Mouse (Mus musculus): Measurements from ENCODE around the gene Rrad. TPM values are rescaled to one million over a fixed set of nuclear protein-coding genes. Genes with fewer than 3 reads are reported as not detected.

Gene Rrad
- polyA plus RNA-seq, 1 experiment: not detected

DNA sequence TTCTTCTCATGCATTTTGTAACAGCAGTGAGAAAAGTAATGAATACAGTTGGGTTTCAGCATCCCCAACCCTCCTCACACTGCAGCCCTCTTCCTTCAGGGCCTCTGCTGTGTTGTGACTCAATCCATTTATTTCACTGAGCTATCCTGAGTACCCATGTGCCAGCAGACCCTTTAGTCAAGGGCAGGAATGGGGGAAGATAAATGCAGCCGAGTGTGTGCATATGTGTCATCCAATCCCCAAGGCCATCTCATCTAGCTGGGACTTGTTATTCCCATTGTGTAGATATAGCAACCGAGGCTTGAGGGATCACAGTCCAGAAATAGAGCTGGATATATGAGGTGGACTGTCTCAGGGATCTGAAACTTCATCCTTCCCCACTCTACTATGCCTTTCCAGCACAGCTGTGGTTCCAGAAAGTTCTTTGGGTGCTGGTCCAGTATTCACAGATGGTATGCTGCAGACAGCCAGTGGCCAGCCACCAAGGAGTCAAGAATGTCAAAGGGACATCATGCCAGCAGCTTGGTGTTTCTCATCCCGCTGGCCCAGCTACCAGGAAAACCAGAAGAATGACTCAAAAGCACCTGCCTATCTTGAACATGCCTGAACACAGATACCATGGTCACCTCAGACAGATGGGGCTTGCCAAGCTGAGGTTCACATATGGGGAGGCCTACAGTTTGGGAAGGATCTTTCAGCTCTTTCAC, 4.0 kb upstream of the Rrad start:
- TF ChIP-seq POLR2A (IDR thresholded peaks at IDR 0.05; ENCODE audit: insufficient read depth, low read depth, low read length): no peak
- TF ChIP-seq CTCF (IDR thresholded peaks at IDR 0.05; ENCODE audit: insufficient read depth, low read depth, low read length): no peak
- peaks cover 11% of the 10 kb centered on the region for H3K4me1 ChIP-seq (ENCODE audit: control insufficient read depth, insufficient read depth, low read length)
- WGBS: 93% methylated on average over 3 of the region's 3 CpGs
- H3K4me3 ChIP-seq (ENCODE audit: insufficient read depth, low read depth, low read length): no peak overlapping the region
- no peak overlapping the region for H3K27ac ChIP-seq (ENCODE audit: insufficient read depth, low read depth, low read length)

DNA sequence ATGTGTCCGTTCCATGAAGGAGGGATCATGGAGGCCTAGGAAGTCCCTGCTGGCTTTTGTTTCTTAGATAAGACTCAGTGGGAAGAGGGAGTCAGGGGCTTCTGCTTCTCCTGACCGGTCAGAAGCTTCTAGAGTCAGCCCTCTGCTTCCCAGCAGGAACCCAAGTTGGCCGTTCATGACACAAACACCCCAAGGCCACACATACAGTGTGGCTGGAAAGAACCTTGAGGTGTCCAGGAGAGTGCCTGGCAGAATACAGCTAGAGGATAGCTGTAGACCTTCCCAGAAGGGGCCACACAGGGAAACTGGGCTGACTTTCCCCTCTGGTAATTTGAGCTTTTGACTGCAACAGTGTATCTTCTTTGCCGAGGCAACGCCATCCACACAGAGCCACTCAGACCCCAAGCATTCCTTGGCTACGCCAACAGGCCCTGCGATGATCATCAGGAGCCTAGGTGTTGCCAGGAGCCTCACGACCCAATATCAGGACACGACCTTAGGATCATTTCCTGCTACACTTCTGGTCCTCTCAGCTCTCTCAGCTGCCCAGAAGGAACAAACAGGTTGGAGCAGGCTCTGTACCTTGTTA, 2.1 kb upstream of the Rrad start:
- WGBS: 79% methylated on average over 9 of the region's 9 CpGs
- H3K4me1 ChIP-seq (ENCODE audit: control insufficient read depth, insufficient read depth, low read length): peaks cover 14% of the 10 kb centered on the region
- no peak overlapping the region for H3K27ac ChIP-seq (ENCODE audit: insufficient read depth, low read depth, low read length)
- no peak overlapping the region for H3K4me3 ChIP-seq (ENCODE audit: insufficient read depth, low read depth, low read length)
- TF ChIP-seq POLR2A (IDR thresholded peaks at IDR 0.05; ENCODE audit: insufficient read depth, low read depth, low read length) (no peak), CTCF (IDR thresholded peaks at IDR 0.05; ENCODE audit: insufficient read depth, low read depth, low read length) (no peak)

DNA sequence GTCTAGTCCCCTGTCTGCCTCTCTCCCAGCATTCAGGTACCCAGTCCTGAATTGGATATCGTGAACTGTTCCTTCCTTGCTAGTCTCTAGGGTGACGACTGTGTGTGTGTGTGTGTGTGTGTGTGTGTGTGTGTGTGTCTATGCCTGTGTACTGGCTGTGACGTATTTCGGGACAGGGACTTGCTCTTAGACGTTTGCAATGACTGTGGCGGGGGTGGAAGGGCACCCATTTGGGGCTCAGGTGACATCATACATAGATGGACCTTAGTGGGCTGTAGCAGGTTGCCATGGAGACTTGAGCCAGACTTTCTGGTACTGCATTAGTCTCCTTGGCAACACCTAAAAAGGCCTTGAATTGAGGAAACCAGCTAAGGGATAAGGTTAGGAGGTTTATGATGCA, 1.4 kb upstream of the Rrad start:
- H3K27ac ChIP-seq (ENCODE audit: insufficient read depth, low read depth, low read length): no peak overlapping the region
- TF ChIP-seq CTCF (IDR thresholded peaks at IDR 0.05; ENCODE audit: insufficient read depth, low read depth, low read length): no peak
- no peak for TF ChIP-seq POLR2A (IDR thresholded peaks at IDR 0.05; ENCODE audit: insufficient read depth, low read depth, low read length)
- WGBS: 55% methylated on average over 6 of the region's 6 CpGs
- peaks cover 14% of the 10 kb centered on the region for H3K4me1 ChIP-seq (ENCODE audit: control insufficient read depth, insufficient read depth, low read length)
- no peak overlapping the region for H3K4me3 ChIP-seq (ENCODE audit: insufficient read depth, low read depth, low read length)

DNA sequence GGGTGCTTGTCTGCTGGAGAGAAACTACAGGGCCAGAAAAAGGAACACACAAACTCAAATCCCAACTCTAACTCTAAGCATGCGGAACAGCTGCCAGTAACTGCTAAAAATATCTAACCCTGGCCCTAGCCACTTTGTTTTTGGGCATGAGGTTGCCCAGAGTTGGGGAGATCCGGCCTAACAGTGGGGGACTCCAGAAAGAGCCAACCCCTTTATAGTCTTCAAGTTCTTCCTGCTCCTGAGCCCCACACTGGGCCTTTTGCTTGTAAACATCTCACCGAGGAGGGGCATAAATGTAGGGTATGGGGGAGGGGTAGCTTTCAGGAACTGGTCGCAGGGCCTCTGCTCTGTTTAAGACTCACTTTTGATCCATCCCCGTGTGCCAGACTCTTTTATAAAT, 848 bp upstream of the Rrad start:
- H3K4me3 ChIP-seq (ENCODE audit: insufficient read depth, low read depth, low read length): no peak overlapping the region
- 34% methylated on average over 5 of the region's 5 CpGs for WGBS
- peaks cover 14% of the 10 kb centered on the region for H3K4me1 ChIP-seq (ENCODE audit: control insufficient read depth, insufficient read depth, low read length)
- TF ChIP-seq CTCF (IDR thresholded peaks at IDR 0.05; ENCODE audit: insufficient read depth, low read depth, low read length) (no peak), POLR2A (IDR thresholded peaks at IDR 0.05; ENCODE audit: insufficient read depth, low read depth, low read length) (no peak)
- no peak overlapping the region for H3K27ac ChIP-seq (ENCODE audit: insufficient read depth, low read depth, low read length)

DNA sequence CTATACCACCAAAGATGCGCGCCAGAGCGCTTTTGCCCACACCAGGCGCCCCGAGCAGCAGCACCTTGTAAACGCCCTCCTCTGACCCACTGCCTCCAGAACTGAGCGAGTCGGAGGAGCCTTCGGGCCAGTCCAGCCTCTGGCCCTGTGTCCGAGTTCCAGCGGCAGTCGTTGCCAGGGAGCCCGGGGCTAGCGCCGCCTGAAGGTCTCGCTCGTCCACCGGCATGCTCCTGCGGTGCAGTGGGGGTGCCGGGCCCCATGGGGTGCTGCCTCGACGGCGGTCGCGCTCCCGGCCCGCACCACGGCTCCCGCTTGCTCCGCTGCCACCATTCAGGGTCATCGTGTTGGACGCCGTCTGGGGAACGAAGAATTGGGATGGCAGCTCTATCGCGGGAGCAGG, 553 bp downstream of the Rrad start:
- peaks cover 14% of the 10 kb centered on the region for H3K4me1 ChIP-seq (ENCODE audit: control insufficient read depth, insufficient read depth, low read length)
- 4% methylated on average over 36 of the region's 36 CpGs for WGBS
- TF ChIP-seq POLR2A (IDR thresholded peaks at IDR 0.05; ENCODE audit: insufficient read depth, low read depth, low read length): no peak
- no peak for TF ChIP-seq CTCF (IDR thresholded peaks at IDR 0.05; ENCODE audit: insufficient read depth, low read depth, low read length)
- no peak overlapping the region for H3K27ac ChIP-seq (ENCODE audit: insufficient read depth, low read depth, low read length)
- H3K4me3 ChIP-seq (ENCODE audit: insufficient read depth, low read depth, low read length): peak overlapping the region; percentile 9

DNA sequence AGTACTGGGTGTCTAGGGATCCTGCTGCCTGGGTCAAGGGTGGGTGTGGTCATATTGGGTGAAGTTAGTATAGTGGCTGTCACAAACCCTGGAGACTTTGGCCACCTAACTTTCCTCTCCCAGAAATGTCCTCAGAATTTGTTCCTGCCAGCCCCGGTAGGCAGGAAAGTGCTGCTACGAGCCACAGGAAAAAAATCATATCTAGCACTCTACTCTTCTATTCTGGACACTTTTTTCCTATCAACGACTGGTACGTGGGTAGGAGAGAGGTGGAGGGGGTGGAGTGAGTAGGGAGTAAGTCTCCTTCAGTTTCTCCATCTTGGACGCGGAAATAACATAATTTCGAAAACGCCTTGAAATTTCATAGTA, 1.0 kb downstream of the Rrad start:
- 37% methylated on average over 8 of the region's 8 CpGs for WGBS
- Histone ChIP-seq H3K27ac (ENCODE audit: insufficient read depth, low read depth, low read length) (no peak overlapping the region), H3K4me3 (ENCODE audit: insufficient read depth, low read depth, low read length) (no peak overlapping the region), H3K4me1 (ENCODE audit: control insufficient read depth, insufficient read depth, low read length) (peaks cover 14% of the 10 kb centered on the region)
- TF ChIP-seq CTCF (IDR thresholded peaks at IDR 0.05; ENCODE audit: insufficient read depth, low read depth, low read length) (no peak), POLR2A (IDR thresholded peaks at IDR 0.05; ENCODE audit: insufficient read depth, low read depth, low read length) (no peak)

DNA sequence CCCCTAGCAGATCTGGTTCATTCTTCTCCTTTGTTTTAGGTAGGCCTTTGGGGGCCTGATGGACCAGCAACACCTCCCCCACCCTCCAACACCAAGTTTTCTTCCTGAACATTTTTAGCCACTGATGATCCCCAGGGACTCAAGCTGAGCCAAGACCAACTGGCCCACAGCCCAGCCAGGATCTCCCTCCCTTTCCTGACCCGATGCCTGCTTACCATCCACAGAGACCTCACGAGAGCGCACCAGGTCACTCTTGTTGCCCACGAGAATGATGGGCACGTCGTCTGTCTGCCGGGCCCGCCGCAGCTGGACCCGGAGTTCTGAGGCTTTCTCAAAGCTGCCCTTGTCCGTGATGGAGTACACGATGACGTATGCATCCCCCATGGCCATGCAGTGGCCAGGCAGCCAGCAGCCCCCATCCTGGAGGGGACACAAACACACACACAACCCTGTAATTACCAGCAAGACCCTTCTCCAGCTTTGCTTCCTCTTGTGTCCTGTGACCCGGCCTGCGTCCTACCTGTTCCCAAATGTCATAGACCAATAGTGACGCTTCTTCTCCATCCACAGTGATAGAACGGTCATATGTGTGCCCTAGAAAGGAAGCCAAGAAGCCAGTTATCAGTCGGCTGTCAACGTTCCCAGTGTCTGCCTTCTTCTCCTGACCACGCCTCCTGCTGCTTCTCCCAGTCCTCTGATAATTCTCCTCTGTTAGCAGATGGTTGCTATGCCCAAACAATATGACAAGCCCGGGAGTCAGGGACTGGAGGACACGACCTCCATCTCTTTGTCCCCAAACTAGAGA, 1.6 kb downstream of the Rrad start:
- 73% methylated on average over 22 of the region's 22 CpGs for WGBS
- peaks cover 14% of the 10 kb centered on the region for H3K4me1 ChIP-seq (ENCODE audit: control insufficient read depth, insufficient read depth, low read length)
- no peak overlapping the region for H3K27ac ChIP-seq (ENCODE audit: insufficient read depth, low read depth, low read length)
- TF ChIP-seq POLR2A (IDR thresholded peaks at IDR 0.05; ENCODE audit: insufficient read depth, low read depth, low read length) (no peak), CTCF (IDR thresholded peaks at IDR 0.05; ENCODE audit: insufficient read depth, low read depth, low read length) (no peak)
- no peak overlapping the region for H3K4me3 ChIP-seq (ENCODE audit: insufficient read depth, low read depth, low read length)

DNA sequence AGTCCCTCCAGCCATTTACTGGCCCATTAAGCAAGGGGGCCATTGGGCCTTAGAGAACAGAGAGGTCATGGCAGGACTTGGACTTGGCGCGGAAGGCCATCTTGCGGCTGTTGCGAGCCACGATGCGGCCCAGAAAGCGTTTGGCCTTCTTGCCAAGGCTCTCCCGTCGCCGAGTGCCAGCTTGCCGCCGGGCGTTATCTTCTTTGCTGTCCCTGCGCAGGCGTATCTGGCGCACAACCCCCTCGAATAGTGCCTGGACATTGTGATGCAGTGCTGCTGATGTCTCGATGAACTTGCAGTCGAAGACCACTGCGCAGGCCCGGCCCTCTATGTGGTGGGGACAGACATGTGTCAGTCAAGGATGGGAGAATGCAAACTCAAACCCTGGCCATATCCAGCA, 2.7 kb downstream of the Rrad start:
- TF ChIP-seq POLR2A (IDR thresholded peaks at IDR 0.05; ENCODE audit: insufficient read depth, low read depth, low read length): no peak
- no peak for TF ChIP-seq CTCF (IDR thresholded peaks at IDR 0.05; ENCODE audit: insufficient read depth, low read depth, low read length)
- 95% methylated on average over 21 of the region's 21 CpGs for WGBS
- Histone ChIP-seq H3K27ac (ENCODE audit: insufficient read depth, low read depth, low read length) (no peak overlapping the region), H3K4me1 (ENCODE audit: control insufficient read depth, insufficient read depth, low read length) (peaks cover 14% of the 10 kb centered on the region), H3K4me3 (ENCODE audit: insufficient read depth, low read depth, low read length) (no peak overlapping the region)

Data from olfactory bulb, adult 2 months (tissue).